In genomic region chr6:55392453-55392852, GRCm38 (mm10) we compare ENCODE assay signal across 9 mouse cellular contexts. TPM values are rescaled to one million over a fixed set of nuclear protein-coding genes. Genes with fewer than 3 reads are reported as not detected.
DNase-seq lines count a peak whose midpoint lies in the region; ATAC-seq and TF ChIP-seq lines count a peak whose summit lies in the region.
"Had no signal": no experiment of that assay in that cellular context is flagged by ENCODE, and none has a peak within 500 bp of the region (broad histone marks: within the 10 kb centered on the region; RNA-seq: fewer than 3 reads in every experiment).

No protein-coding gene starts in this region.

- H3K27me3 ChIP-seq in intestine, embryonic 14.5 days (replicated peaks; ENCODE audit: control insufficient read depth, insufficient read depth, low read length): no peaks in the 10 kb centered on the region
- H3K27me3 ChIP-seq in midbrain, embryonic 10.5 days (ENCODE audit: low read depth, poor library complexity, severe bottlenecking): 0 out of 2 replicates have a peak, but pooled peaks cover 4% of the 10 kb centered on the region

- WGBS in intestine, embryonic 14.5 days: 10% methylated on average over 4 of the region's 4 CpGs
- WGBS in midbrain, embryonic 10.5 days: 15% methylated on average over 4 of the region's 4 CpGs

- H3K9me3 ChIP-seq in intestine, embryonic 14.5 days (ENCODE audit: control insufficient read depth, low read length): no peaks in the 10 kb centered on the region
- H3K9me3 ChIP-seq in midbrain, embryonic 10.5 days (replicated peaks): no peaks in the 10 kb centered on the region

- no peak overlapping the region for H3K4me2 ChIP-seq in intestine, embryonic 14.5 days (ENCODE audit: low read length)

- H3K27ac ChIP-seq in gastrocnemius, adult 2 months: no peak overlapping the region; the same call in 1 of the 2 replicates
- H3K27ac ChIP-seq in intestine, embryonic 14.5 days (ENCODE audit: low read depth): no peak overlapping the region
- H3K27ac ChIP-seq in midbrain, embryonic 10.5 days (replicated peaks): peak overlapping the region; percentile 69; the same call in 1 of the 2 replicates
- H3K27ac ChIP-seq: macrophage had no signal

- no peak overlapping the region for H3K4me3 ChIP-seq in gastrocnemius, adult 2 months
- no peak overlapping the region for H3K4me3 ChIP-seq in intestine, embryonic 14.5 days (ENCODE audit: low read depth, low read length)
- H3K4me3 ChIP-seq in midbrain, embryonic 10.5 days: no peak overlapping the region

- TF ChIP-seq CTCF in gastrocnemius, adult 2 months (IDR thresholded peaks at IDR 0.05): peak; percentile 85

- no peak overlapping the region for H3K9ac ChIP-seq in intestine, embryonic 14.5 days (ENCODE audit: low read length)

- peaks cover 8% of the 10 kb centered on the region; the same call in 1 of the 2 replicates for H3K4me1 ChIP-seq in intestine, embryonic 14.5 days (replicated peaks; ENCODE audit: control insufficient read depth, insufficient read depth, low read length)
- H3K4me1 ChIP-seq in midbrain, embryonic 10.5 days: peaks cover 63% of the 10 kb centered on the region

- intact Hi-C loops in gastrocnemius, adult 2 months (cut with DNase I): loop anchor here (1.0 to 5.0 kb wide), 2 partner anchors 70 to 119 kb away; no protein-coding TSS in a partner anchor
- intact Hi-C loops in left cerebral cortex, postnatal 10 days (cut with DNase I): loop anchor here (2.0 kb wide), 2 partner anchors 60 to 112 kb away; no protein-coding TSS in a partner anchor

- no peak for ATAC-seq in CD4-positive, CD25-positive, alpha-beta regulatory T cell, adult 4 months
- peak; percentile 36 for ATAC-seq in intestine, embryonic 14.5 days (replicated peaks; ENCODE audit: low FRiP score, low TSS enrichment, low read depth)

- peak; percentile 39 for DNase-seq in CD4-positive, CD25-positive, alpha-beta regulatory T cell, adult 2 months (ENCODE audit: low read depth, low spot score)
- DNase-seq in cerebellum, adult 9-11 months: peak; percentile 74
- DNase-seq in gastrocnemius, adult 2 months: peak; percentile 79
- DNase-seq in intestine, embryonic 14.5 days (ENCODE audit: low spot score): peak; percentile 95
- peak; percentile 48 to 82 for DNase-seq in left cerebral cortex, postnatal 10 days (ENCODE audit: extremely low spot score in 1 of 2, low spot score in 2 of 2)
- DNase-seq in midbrain, embryonic 10.5 days (ENCODE audit: low spot score): peak; percentile 88
- peak; percentile 43 for DNase-seq in spleen, adult 12 weeks (ENCODE audit: low spot score)

- H3K36me3 ChIP-seq in intestine, embryonic 14.5 days (ENCODE audit: control insufficient read depth, insufficient read depth, low read length): no peaks in the 10 kb centered on the region
- no peaks in the 10 kb centered on the region for H3K36me3 ChIP-seq in midbrain, embryonic 10.5 days

RNA-seq across cellular contexts. Expression of gene Ghrhr, which starts 16.4 kb away (rescaled TPM):
- polyA plus RNA-seq in CD4-positive, CD25-positive, alpha-beta regulatory T cell, adult 4 months (2017; shearing (Covaris generic)): not detected
- not detected for total RNA-seq in gastrocnemius, adult 2 months (2021)
- 0.18 and 0.22 TPM in 2 replicates for polyA plus RNA-seq in intestine, embryonic 14.5 days (2014; fragmentation: Nextera tagmentation; extraction: Ambion mirVana)
- total RNA-seq in left cerebral cortex, postnatal 10 days (2021): not detected
- not detected in 2 replicates for polyA plus RNA-seq in midbrain, embryonic 10.5 days (2016; fragmentation: Nextera tagmentation; extraction: Ambion mirVana)
- polyA plus RNA-seq: macrophage had no signal

RNA-seq across cellular contexts. Expression of gene Aqp1, which starts 56.2 kb away (rescaled TPM):
- polyA plus RNA-seq in CD4-positive, CD25-positive, alpha-beta regulatory T cell, adult 4 months (2017; shearing (Covaris generic)): not detected
- 100 to 1,000 TPM; 251 to 256 TPM for total RNA-seq in gastrocnemius, adult 2 months (2021)
- 1.9 and 2.2 TPM in 2 replicates for polyA plus RNA-seq in intestine, embryonic 14.5 days (2014; fragmentation: Nextera tagmentation; extraction: Ambion mirVana)
- 1 to 10 TPM in 1 of 2 experiments, under 1 TPM in 1; 0.84 to 1.3 TPM for total RNA-seq in left cerebral cortex, postnatal 10 days (2021)
- polyA plus RNA-seq in midbrain, embryonic 10.5 days (2016; fragmentation: Nextera tagmentation; extraction: Ambion mirVana): 0.56 and 1.1 TPM in 2 replicates
- polyA plus RNA-seq: macrophage had no signal

RNA-seq across cellular contexts. Expression of gene Adcyap1r1, which starts 59.3 kb away (rescaled TPM):
- polyA plus RNA-seq in CD4-positive, CD25-positive, alpha-beta regulatory T cell, adult 4 months (2017; shearing (Covaris generic)): not detected
- under 1 TPM; 0.87 to 0.92 TPM for total RNA-seq in gastrocnemius, adult 2 months (2021)
- 9.7 and 10.1 TPM in 2 replicates for polyA plus RNA-seq in intestine, embryonic 14.5 days (2014; fragmentation: Nextera tagmentation; extraction: Ambion mirVana)
- total RNA-seq in left cerebral cortex, postnatal 10 days (2021): 100 to 1,000 TPM; 137 to 142 TPM
- polyA plus RNA-seq in midbrain, embryonic 10.5 days (2016; fragmentation: Nextera tagmentation; extraction: Ambion mirVana): 31.4 and 34.3 TPM in 2 replicates
- polyA plus RNA-seq: macrophage had no signal

Comparison
In these comparisons a context has a peak if more than half of its experiments do, and no peak if none do; other contexts are left out.
1. DNase-seq: peak in every context shown above with its lines; median percentile 95 in intestine, embryonic 14.5 days; 88 in midbrain, embryonic 10.5 days; 79 in gastrocnemius, adult 2 months; 74 in cerebellum, adult 9-11 months; 65 in left cerebral cortex, postnatal 10 days; 43 in spleen, adult 12 weeks; 39 in CD4-positive, CD25-positive, alpha-beta regulatory T cell, adult 2 months.
2. RNA of gene Adcyap1r1, which starts 59.3 kb away (polyA plus RNA-seq): 31.4 to 34.3 TPM in midbrain, embryonic 10.5 days and 9.7 to 10.1 TPM in intestine, embryonic 14.5 days; not detected in CD4-positive, CD25-positive, alpha-beta regulatory T cell, adult 4 months; every median in the first group is over 10 times any median in the second.